Mouse (Mus musculus) G1E-ER4 (cell line): ENCODE data around the gene Srd5a1. TPM values are rescaled to one million over a fixed set of nuclear protein-coding genes. Genes with fewer than 3 reads are reported as not detected.

Source experiments
- GATA1 ChIP-seq: IDR thresholded peaks from one replicate; pipeline ENCODE4 v1.8.0; 2012; ENCODE audit warnings: low read length, inconsistent platforms
- polyA plus RNA-seq: library from polyadenylated mRNA; stranded (reverse); fragments of >175 nt; gene quantifications from 2 replicates; pipeline ENCODE4 v1.2.3, GENCODE M21; 2012

Srd5a1 gene
- polyA plus RNA-seq, 1 experiment, result 4.3 TPM

DNA sequence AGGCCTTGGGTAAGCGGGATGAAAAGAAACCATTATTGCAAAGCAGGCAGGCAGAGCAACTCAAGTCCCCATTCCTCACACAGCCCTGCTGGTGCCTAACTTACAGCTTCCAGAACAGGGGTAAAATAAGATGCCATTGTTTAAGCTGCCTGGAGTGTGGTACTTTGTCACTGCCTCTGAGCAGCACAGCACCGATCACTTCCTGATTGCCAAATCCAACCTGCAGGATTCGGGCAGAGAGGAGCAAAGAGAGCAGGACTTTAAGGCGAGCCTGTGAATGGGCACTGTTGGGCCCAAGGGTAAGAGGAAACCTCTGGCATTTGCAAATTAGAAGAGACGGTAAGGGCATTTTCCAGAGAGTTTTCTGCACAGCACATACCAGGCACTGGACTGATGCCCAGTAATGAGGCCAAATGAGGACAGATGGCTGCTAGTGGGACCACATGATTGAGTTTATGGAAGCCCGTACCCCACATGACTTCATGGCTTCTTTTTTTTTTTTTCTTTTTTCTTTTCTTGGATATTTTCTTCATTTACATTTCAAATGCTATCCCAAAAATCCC lies 53.1 kb downstream of the Srd5a1 start:
- no peak for TF ChIP-seq GATA1

GRCm38 (mm10) chr13:69556728-69557127 lies 54.5 kb downstream of the Srd5a1 start:
- TF ChIP-seq GATA1, result no peak

DNA sequence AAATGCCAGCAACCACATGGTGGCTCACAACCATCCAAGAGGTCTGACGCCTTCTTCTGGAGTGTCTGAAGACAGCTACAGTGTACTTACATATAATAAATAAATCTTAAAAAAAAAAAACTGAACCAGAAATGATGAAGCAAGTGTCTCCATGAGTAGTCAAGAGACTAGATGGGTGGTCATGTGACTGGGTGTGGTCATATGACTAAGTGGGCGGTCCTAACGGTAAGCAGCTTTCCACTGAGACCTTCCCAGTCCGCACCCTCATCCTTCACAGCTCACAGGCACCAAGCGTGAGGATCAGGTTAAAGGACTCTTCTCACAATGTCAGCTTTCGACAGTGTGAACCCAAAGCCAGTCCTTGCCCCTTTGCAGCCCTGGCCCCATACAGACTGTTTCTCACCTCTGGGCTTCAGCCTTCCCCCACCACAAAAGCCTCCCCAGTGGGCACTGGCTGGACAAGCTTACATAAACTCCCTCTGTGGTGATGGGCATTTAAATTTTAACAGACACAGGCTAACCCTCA lies 55.2 kb downstream of the Srd5a1 start:
- TF ChIP-seq GATA1, result no peak

DNA sequence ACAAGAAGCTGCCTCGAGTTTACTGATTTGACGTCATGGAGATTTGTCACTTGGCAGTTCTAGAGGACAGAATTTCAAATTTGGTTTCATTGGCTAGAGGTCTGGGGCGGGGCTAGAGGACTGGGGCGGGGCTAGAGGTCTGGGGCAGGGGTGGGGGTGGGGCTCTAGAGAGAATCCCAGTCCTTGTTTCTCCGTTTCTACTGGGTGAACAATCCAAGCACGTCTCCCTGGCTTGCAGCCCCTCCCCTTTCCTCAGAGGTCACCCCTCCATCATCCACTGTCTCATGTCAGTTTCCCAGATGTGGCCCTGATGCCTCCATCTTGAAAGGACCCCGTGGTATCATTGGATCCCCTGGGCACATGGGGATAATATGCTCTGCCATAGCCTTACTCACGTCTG lies 56.2 kb downstream of the Srd5a1 start:
- TF ChIP-seq GATA1, result no peak

DNA sequence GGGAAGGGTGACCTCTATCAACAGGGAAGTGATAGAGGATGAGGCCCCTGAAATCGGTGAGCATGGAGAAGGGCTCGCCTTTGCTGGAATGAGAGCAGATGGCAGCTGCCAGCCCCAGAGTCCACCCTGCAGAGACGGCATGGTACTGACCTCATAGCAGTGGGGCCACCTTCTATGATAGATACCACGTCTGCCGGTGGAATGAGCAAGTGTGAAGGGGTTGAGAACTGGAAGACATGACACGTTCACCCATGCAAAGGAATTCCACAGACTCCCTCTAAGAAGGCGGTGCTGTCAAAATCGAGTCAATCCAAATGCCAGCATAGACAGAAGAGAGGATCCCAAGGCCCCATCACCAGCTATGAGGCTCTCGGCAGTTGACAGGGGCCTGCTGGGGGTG lies 57.0 kb downstream of the Srd5a1 start:
- TF ChIP-seq GATA1, result no peak

DNA sequence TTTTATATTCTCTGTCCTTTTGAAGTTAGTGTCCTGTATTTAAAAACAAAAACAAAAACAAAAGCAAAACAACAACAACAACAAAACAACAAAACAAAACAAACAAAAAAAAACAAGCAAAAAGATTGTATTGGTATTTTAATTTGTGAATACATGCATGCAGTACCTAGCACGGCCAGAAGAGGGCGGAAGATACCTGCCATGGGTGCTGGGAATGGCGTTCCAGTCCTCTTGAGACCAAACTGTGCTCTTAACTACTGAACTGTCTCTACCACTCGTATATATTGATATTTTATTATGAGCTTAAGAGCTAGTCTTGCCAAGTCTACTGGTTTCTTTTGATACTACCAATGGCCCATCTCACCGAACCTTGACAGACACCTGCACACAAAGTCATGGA lies 58.2 kb downstream of the Srd5a1 start:
- TF ChIP-seq GATA1, result no peak

GRCm38 (mm10) chr13:69550831-69551230 lies 60.4 kb downstream of the Srd5a1 start:
- no peak for TF ChIP-seq GATA1

- no peak for TF ChIP-seq GATA1
Measured at GRCm38 (mm10) chr13:69549980-69550379, 61.3 kb downstream of the Srd5a1 start.

DNA sequence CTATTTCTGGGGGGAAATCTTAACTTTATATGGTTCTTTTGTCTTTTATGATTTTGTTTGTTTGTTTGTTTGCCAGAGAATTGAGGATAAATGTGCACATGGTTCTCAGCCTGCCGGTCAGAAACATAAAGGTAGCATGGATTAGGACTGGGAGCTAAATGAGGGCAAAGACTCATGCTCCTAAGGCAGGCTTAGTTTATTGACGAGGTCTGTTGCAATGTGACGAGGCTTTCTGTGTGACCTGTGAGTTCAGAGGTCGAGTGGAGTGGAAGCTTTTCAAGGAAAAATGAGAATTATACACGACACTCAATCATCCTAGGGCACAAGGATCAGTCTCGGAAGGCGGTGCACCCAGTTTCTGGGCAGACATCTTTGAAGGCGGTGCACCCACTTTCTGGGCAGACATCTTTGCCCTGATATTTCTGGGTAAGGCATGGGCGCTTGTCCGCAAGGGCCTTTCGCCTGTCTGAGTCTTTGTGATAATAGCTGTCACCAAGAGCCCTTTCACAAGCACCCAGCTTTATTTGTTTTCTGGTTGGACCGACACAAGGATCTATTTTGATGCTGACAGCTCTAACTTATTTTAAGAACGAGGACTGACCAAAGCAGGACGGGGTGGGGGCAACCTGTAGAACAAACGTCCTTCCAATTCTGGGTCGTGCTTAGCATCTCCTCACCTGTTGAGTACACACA lies 63.6 kb downstream of the Srd5a1 start:
- TF ChIP-seq GATA1, result no peak

- TF ChIP-seq GATA1, result no peak
Measured at GRCm38 (mm10) chr13:69545019-69545418, 66.2 kb downstream of the Srd5a1 start.

GRCm38 (mm10) chr13:69543595-69543994 lies 67.6 kb downstream of the Srd5a1 start:
- no peak for TF ChIP-seq GATA1

GRCm38 (mm10) chr13:69542571-69543352 lies 68.5 kb downstream of the Srd5a1 start:
- TF ChIP-seq GATA1, result no peak

GRCm38 (mm10) chr13:69541776-69542175 lies 69.5 kb downstream of the Srd5a1 start:
- no peak for TF ChIP-seq GATA1

GRCm38 (mm10) chr13:69541209-69541608 lies 70.0 kb downstream of the Srd5a1 start:
- TF ChIP-seq GATA1, result no peak

DNA sequence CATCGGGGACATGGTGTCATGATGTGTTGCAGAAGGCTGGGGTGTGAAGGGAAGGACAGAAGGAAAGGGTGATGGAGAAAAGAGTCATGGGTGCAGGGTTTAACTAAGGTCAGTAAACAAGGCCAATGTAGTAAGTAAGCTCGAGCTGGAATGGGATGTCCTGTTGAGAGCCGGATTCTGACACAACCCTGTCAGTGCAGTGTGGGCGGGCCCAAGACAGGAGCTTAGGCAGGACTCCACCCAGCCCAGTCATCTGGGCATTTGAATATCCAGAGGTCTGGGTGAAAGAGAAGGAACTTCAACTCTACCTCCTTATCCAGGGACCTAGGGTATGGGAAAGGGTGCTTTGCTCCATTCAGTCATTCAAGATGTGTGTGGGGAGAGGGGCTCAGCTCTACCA lies 72.9 kb downstream of the Srd5a1 start:
- no peak for TF ChIP-seq GATA1

- TF ChIP-seq GATA1, result no peak
Measured at GRCm38 (mm10) chr13:69537366-69537765, 73.9 kb downstream of the Srd5a1 start.
